Mouse (Mus musculus) liver, adult 2 months (tissue): ENCODE measurements around the gene Irf2bp1. TPM values are rescaled to one million over a fixed set of nuclear protein-coding genes. Genes with fewer than 3 reads are reported as not detected.

Experiments used
- DNase-seq: peaks from one replicate; pipeline ENCODE4 v3.0.0-alpha.2; 2011; ENCODE audit warnings: low read depth, low spot score; ENCODE audit errors: extremely low read depth
- H3K27ac ChIP-seq: fragments of 200-500 bp; replicated peaks from 2 replicates; pipeline ENCODE4 v1.5.1; 2012; ENCODE audit warnings: low read depth, mild to moderate bottlenecking, control low read depth, inconsistent platforms, low read length; ENCODE audit not compliant: insufficient read depth
- H3K27me3 ChIP-seq: fragments of 200-500 bp; 2 replicates; pipeline ENCODE4 v1.6.1; 2012; ENCODE audit warnings: mild to moderate bottlenecking, moderate library complexity, low read length, inconsistent platforms; ENCODE audit not compliant: control insufficient read depth, insufficient read depth
- H3K36me3 ChIP-seq: fragments of 200-500 bp; 2 replicates; pipeline ENCODE4 v1.6.1; 2012; ENCODE audit warnings: low read length, inconsistent platforms; ENCODE audit not compliant: control insufficient read depth, insufficient read depth
- H3K4me1 ChIP-seq: fragments of 200-500 bp; 2 replicates; pipeline ENCODE4 v1.6.1; 2011; ENCODE audit warnings: low read length; ENCODE audit not compliant: control insufficient read depth, insufficient read depth
- H3K4me3 ChIP-seq: fragments of 200-500 bp; 2 replicates; pipeline ENCODE4 v1.5.1; 2011; ENCODE audit warnings: low read depth, mild to moderate bottlenecking, control low read depth, low read length, moderate library complexity; ENCODE audit not compliant: insufficient read depth
- H3K79me2 ChIP-seq: fragments of 200-500 bp; 2 replicates; pipeline ENCODE4 v1.6.1; 2012; ENCODE audit warnings: inconsistent platforms, mild to moderate bottlenecking, low read length, moderate library complexity; ENCODE audit not compliant: control insufficient read depth, insufficient read depth
- H3K9ac ChIP-seq: fragments of 200-500 bp; 2 replicates; pipeline ENCODE4 v1.6.1; 2012; ENCODE audit warnings: low read depth, mild to moderate bottlenecking, control low read depth, inconsistent platforms, low read length
- CTCF ChIP-seq: fragments of 200-500 bp; IDR thresholded peaks from 2 replicates; pipeline ENCODE4 v1.5.1; 2011; ENCODE audit warnings: low read depth, low read length, control low read depth
- POLR2A ChIP-seq: fragments of 200-500 bp; IDR thresholded peaks from 2 replicates; pipeline ENCODE4 v1.6.1; 2011; ENCODE audit warnings: low read length, control low read depth; ENCODE audit not compliant: insufficient read depth; ENCODE audit errors: extremely low read depth
- WGBS: fragments of 180-500 bp; shearing (Covaris S2); methylation state at CpG from one replicate; pipeline ENCODE4 v1.1.7; 2018; 5-methylcytosine and 5-hydroxymethylcytosine counted together
- polyA plus RNA-seq: library from polyadenylated mRNA; depleted of rRNA; stranded (reverse); fragments of >200 nt; gene quantifications from 2 replicates; pipeline ENCODE4 v1.2.3, GENCODE M21; 2012
- total RNA-seq: library from RNA; depleted of rRNA; stranded (reverse); fragments of >200 nt; gene quantifications from 2 replicates; pipeline ENCODE4 v1.2.3, GENCODE M21; 2014

The Irf2bp1 gene
- total and polyA plus RNA-seq, 2 experiments, result 4.5 to 14.6 TPM

DNA sequence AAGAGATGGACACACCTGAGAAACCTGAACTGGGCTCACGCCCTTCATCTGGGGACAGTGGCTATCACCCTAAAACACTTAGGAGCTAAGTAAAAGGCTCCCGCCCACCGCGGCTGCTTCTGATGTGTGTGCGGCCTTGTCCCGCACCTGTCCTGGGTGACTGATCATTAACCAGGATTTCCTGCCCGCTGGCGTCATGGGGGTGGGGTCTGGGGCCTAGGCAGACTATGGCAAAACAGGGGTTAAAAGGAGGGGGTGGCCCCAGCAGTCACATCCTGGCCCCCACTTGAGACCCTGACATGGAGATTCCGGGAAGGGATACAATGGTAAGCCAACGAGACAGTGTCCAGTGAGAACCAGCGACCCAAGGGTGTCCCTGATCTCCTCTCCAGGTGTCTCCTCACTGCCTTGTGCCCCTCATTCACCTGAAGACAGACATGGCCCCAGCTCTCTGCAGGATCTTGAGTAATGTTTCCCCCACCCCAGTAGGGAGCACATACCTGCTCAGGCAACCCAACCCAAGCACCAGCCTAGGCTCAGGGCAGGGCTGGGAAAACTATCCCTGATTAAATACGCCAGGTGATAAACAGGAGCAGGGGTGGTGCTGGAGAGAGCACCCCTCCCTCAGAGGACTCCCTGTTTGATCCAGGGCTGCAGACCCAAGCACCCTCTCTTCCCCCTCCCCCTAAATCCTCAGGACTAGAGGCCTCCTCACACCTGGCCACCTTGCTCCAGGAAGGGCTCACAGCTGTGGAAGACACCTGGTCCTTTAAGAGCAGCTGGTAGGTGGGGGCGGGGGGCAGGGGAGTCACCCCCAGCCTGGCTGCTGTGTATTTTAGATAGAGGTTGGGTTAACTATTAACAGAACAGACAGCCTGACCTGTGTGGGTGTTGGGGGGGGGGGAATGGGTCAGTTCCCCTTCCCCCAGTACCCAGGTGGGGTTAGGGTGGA lies 3.5 kb downstream of the Irf2bp1 start:
- Histone ChIP-seq H3K36me3 (no peaks in the 10 kb centered on the region), H3K27ac (peak overlapping the region; percentile 94)

DNA sequence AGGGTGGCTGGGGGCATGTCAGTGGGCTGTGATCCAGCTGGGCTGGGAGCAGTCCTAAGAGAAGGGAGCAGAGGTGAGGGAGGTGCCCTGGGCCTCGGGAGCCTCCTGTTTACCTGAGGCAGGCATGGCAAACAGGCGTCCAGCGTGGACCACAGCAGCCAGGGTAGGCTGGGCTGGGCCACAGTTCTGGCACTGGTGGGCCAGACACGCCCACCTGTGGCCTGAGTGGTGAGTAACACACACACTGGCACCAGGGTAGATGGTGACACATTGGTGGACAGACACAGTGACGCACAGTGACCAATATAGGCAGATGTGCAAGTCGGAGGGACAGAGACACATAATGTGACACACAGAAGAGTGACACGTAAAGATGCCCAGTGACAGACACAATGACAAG lies 6.7 kb downstream of the Irf2bp1 start:
- 16% methylated on average over 7 of the region's 7 CpGs for WGBS
- DNase-seq, result peak; percentile 87

More for the DNA sequence above, 3.5 kb downstream of the Irf2bp1 start:
- TF ChIP-seq POLR2A (no peak), CTCF (no peak)
- DNase-seq, result peak; percentile 81
- Histone ChIP-seq H3K27me3 (no peaks in the 10 kb centered on the region), H3K79me2 (peaks cover 18% of the 10 kb centered on the region), H3K9ac (peak overlapping the region; percentile 55), H3K4me3 (peak overlapping the region; percentile 10), H3K4me1 (peaks cover 46% of the 10 kb centered on the region)
- WGBS, result 17% methylated on average over 13 of the region's 13 CpGs

DNA sequence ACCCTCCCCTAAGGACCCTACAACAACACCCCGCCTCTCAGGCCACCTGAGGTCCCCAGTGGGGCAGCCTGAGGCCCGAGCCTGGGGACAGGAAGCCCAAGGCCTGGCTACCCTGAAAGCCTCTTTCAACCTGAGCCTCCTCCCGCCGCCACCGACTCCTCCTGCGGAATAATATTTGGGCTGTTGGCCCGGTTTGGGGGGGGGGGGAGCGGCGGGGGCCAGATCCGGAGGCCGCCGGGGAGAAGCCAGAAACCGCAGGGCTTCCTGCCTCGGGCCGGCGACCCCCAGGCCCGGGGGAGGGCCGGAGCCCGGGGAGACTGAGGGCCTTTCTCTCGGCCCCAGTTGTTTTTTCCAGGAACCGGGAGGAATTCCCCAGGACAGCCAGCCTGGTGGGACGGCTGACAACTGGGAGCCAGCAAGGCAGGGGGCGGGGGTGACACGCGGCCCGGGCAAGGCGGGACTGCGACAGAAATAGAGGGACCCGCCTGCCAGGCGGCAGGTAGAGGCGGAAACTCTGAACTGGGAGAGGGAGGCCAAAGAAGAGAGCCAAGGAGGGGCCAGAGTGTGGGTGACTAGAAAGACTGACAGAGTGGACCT lies 8.3 kb downstream of the Irf2bp1 start:
- Histone ChIP-seq H3K9ac (peak overlapping the region; percentile 79), H3K79me2 (no peaks in the 10 kb centered on the region), H3K27me3 (no peaks in the 10 kb centered on the region), H3K36me3 (peaks cover 12% of the 10 kb centered on the region; the same call in 1 of the 2 replicates), H3K27ac (peak overlapping the region; percentile 90), H3K4me1 (peaks cover 61% of the 10 kb centered on the region), H3K4me3 (peak overlapping the region; percentile 43)
- 2% methylated on average over 29 of the region's 31 CpGs for WGBS
- DNase-seq, result peak; percentile 68
- no peak for TF ChIP-seq POLR2A
- TF ChIP-seq CTCF, result no peak

More for the DNA sequence above, 6.7 kb downstream of the Irf2bp1 start:
- Histone ChIP-seq H3K9ac (peak overlapping the region; percentile 49), H3K4me3 (no peak overlapping the region), H3K27ac (peak overlapping the region; percentile 59), H3K4me1 (peaks cover 62% of the 10 kb centered on the region), H3K79me2 (peaks cover 4% of the 10 kb centered on the region; the same call in 1 of the 2 replicates), H3K36me3 (peaks cover 12% of the 10 kb centered on the region; the same call in 1 of the 2 replicates), H3K27me3 (no peaks in the 10 kb centered on the region)
- TF ChIP-seq POLR2A (no peak), CTCF (no peak)

DNA sequence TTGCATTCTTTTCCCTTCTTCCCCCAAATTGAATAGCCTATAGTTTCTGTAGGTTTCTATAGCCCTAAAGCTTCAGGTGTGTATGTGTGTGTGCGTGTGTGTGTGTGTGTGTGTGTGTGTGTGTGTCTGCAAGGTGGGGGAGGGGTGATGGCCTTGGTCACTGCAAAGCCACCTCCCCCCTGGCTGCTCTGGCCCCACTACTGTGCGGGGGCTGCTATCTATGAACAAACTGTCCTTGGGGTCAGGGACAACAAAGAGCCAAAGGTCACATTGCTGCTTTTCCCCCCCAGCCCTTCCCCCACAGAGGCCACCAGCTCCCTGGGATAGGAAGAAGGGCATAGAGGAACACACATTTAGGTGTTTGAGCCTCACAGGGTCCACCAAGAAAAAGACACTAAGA lies 9.0 kb downstream of the Irf2bp1 start:
- peak overlapping the region; percentile 90 for H3K27ac ChIP-seq
- no peak for TF ChIP-seq CTCF
- TF ChIP-seq POLR2A, result no peak
- no peaks in the 10 kb centered on the region for H3K79me2 ChIP-seq
- 11% methylated on average over 2 of the region's 2 CpGs for WGBS
- no peak overlapping the region for H3K4me3 ChIP-seq
- peaks cover 59% of the 10 kb centered on the region for H3K4me1 ChIP-seq
- DNase-seq, result peak; percentile 74
- H3K36me3 ChIP-seq, result peaks cover 12% of the 10 kb centered on the region; the same call in 1 of the 2 replicates
- peak overlapping the region; percentile 29 for H3K9ac ChIP-seq
- H3K27me3 ChIP-seq, result no peaks in the 10 kb centered on the region

DNA sequence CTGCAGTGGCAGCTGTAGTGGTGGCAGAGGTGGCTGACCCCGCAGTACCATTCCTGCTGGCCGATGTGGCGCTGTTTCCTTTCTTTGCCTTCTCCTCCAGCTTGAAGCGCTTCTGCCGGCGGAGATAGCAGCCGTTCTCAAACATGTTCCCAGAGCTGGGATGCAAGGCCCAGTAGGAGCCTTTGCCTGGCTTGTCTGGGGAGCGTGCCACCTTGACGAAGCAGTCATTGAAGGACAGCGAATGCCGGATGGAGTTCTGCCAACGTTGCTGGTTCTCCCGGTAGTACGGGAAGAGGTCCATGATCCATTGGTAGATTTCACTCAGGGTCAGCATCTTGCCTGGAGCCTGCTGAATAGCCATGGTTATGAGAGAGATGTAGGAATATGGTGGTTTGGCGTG lies 10.6 kb downstream of the Irf2bp1 start:
- Histone ChIP-seq H3K4me1 (peaks cover 56% of the 10 kb centered on the region), H3K36me3 (peaks cover 12% of the 10 kb centered on the region; the same call in 1 of the 2 replicates), H3K9ac (peak overlapping the region; percentile 32), H3K4me3 (no peak overlapping the region), H3K27ac (peak overlapping the region; percentile 94), H3K79me2 (no peaks in the 10 kb centered on the region), H3K27me3 (no peaks in the 10 kb centered on the region)
- DNase-seq, result peak; percentile 67
- TF ChIP-seq POLR2A (no peak), CTCF (peak; percentile 33; the same call in 1 of the 2 replicates)
- WGBS, result 33% methylated on average over 15 of the region's 15 CpGs
